Mouse (Mus musculus) kidney, embryonic 16.5 days (tissue): ENCODE measurements around the gene Olfr961. TPM values are rescaled to one million over a fixed set of nuclear protein-coding genes. Genes with fewer than 3 reads are reported as not detected.
A peak's percentile ranks its signal among the peaks of the same experiment; 100 is the strongest.

Experiments
- ATAC-seq: fragments of 200-750 bp; cut with Nextera tagmentation; 2 replicates; pipeline ENCODE4 v1.8.0; 2017; ENCODE audit warnings: moderate TSS enrichment; ENCODE audit not compliant: low FRiP score, low TSS enrichment
- H3K27ac ChIP-seq: fragments of 300-500 bp; sonication (generic); 2 replicates; pipeline ENCODE4 v1.5.1; 2014; ENCODE audit warnings: low read length
- H3K27me3 ChIP-seq: fragments of 300-500 bp; sonication (generic); 2 replicates; pipeline ENCODE4 v1.6.1; 2014; ENCODE audit warnings: low read length, control low read depth, mixed read lengths; ENCODE audit not compliant: insufficient read depth
- H3K36me3 ChIP-seq: fragments of 300-500 bp; sonication (generic); 2 replicates; pipeline ENCODE4 v1.6.1; 2014; ENCODE audit warnings: low read length, control low read depth, mixed read lengths; ENCODE audit not compliant: insufficient read depth
- H3K4me1 ChIP-seq: fragments of 300-500 bp; sonication (generic); 2 replicates; pipeline ENCODE4 v1.6.1; 2014; ENCODE audit warnings: low read length, control low read depth, mixed read lengths; ENCODE audit not compliant: insufficient read depth
- H3K4me2 ChIP-seq: fragments of 300-500 bp; sonication (generic); replicated peaks from 2 replicates; pipeline ENCODE4 v1.6.1; 2014; ENCODE audit warnings: low read depth, low read length
- H3K4me3 ChIP-seq: fragments of 300-500 bp; sonication (generic); 2 replicates; pipeline ENCODE4 v1.5.1; 2014; ENCODE audit warnings: mild to moderate bottlenecking, low read length
- H3K9ac ChIP-seq: fragments of 300-500 bp; sonication (generic); replicated peaks from 2 replicates; pipeline ENCODE4 v1.6.1; 2014; ENCODE audit warnings: low read length
- H3K9me3 ChIP-seq: fragments of 300-500 bp; sonication (generic); 2 replicates; pipeline ENCODE4 v1.6.1; 2016; ENCODE audit warnings: low read length, control low read depth
- WGBS: fragments of 180-500 bp; shearing (Covaris S2); extraction: QIAGEN DNeasy Blood & Tissue Kit; methylation state at CpG from one replicate; pipeline ENCODE4 v1.1.7; 2014; 5-methylcytosine and 5-hydroxymethylcytosine counted together
- polyA plus RNA-seq: library from polyadenylated mRNA; unstranded; fragments of >200 nt; fragmentation: Nextera tagmentation; extraction: Ambion mirVana; gene quantifications from 2 replicates; pipeline ENCODE4 v1.2.1, GENCODE M21; 2015

Gene Olfr961
- polyA plus RNA-seq = not detected in 2 replicates

DNA sequence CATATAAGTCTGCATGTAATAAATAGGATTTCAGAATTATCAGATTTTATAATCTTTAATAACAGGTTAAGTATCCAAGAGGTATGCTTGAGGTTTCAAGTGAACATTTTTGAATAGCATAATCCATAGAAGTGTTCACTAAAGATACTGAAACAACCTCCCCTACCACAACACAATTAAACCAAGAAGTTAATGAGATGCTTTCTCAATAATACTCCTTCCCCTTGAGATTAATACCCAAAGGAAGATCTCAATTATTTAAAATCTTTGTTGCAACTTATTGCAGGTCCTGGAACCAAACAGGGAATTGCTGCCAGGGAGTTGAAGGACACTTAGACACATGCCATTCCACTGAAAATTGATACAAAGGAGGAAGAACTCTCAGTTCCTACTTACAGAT lies at the start of gene Olfr961:
Gene Olfr961 (plus strand): TSS at position 301 of the 400 bp plus-strand sequence.
- Histone ChIP-seq H3K4me1 (no peaks in the 10 kb centered on the region), H3K27ac (no peak within 1 kb of the TSS), H3K36me3 (no peaks in the 10 kb centered on the region), H3K9ac (no peak within 1 kb of the TSS), H3K4me3 (no peak within 1 kb of the TSS), H3K4me2 (no peak within 1 kb of the TSS), H3K9me3 (no peaks in the 10 kb centered on the region), H3K27me3 (no peaks in the 10 kb centered on the region)
- no peak for ATAC-seq

DNA sequence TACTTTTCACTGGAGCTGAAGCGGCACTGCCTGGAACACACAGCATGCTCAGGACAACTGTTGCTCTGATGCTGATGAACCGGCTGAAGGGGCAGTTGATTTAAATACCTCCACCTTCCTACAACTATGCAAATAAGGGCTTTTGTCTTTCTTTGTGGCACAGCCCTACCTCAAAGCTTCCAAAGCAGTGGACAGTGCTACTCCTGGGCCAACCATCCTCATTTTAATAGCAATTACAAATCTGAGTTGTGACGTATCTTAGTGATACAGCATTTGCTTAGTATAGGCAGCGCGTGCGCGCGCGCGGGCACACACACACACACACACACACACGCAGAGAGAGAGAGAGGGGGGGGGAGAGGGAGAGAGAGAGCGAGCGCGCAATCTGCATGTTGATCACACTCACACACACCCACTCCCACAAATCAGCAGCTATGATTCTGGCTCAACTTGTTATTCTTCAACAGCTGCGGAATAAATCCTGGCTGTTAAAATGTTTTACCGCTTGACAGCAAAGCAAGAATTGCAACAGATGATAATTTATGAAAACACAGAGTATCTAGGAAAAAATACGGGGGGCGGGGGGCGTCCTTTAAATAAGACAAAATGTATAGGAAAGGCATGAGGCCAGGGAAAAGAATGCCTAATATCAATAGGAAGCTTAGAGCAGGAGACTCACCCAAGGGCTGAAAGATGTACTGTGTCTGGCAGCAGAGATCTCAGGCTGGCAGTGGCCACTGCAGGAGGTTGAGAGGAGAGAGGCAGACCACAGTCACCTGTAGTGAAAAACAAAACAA lies 42.2 kb upstream of the Olfr961 start:
- H3K27ac ChIP-seq = no peak overlapping the region
- H3K9ac ChIP-seq = peak overlapping the region; percentile 50; the same call in 1 of the 2 replicates
- H3K36me3 ChIP-seq = no peaks in the 10 kb centered on the region

DNA sequence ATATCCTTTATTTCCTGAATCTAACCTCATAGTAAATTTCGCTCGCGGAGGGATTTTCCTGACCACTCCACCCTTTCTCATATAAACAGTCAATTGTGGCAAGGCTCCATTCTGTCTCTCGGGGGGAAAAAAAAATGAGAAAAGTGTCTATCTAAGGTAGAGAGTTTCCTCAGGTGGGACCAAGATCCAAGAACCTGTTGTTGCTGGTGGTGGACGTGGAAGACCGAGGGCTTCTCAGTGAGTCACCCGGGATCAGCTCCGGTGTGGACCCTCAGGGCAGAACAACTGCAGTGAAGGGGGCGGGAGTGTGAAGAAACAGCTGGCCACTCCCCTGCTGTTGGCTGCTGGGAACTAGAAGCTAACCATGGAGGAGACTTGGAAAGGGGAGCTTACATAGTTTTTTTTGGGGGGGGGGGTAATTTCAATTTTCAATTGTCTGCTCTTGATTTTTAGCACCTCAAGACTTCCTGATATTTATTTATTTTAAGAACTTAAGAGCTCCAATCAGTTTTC lies 41.5 kb upstream of the Olfr961 start:
- peak; percentile 85 for ATAC-seq
- Histone ChIP-seq H3K4me3 (peak overlapping the region; percentile 52), H3K4me2 (peak overlapping the region; percentile 88), H3K27me3 (peaks cover 7% of the 10 kb centered on the region; the same call in 1 of the 2 replicates), H3K4me1 (peaks cover 12% of the 10 kb centered on the region; the same call in 1 of the 2 replicates), H3K36me3 (no peaks in the 10 kb centered on the region), H3K9ac (peak overlapping the region; percentile 50; the same call in 1 of the 2 replicates), H3K9me3 (no peaks in the 10 kb centered on the region), H3K27ac (no peak overlapping the region)
- 1% methylated on average over 9 of the region's 9 CpGs for WGBS

More for the DNA sequence above, 42.2 kb upstream of the Olfr961 start:
- H3K27me3 ChIP-seq = peaks cover 7% of the 10 kb centered on the region; the same call in 1 of the 2 replicates
- no peaks in the 10 kb centered on the region for H3K9me3 ChIP-seq
- H3K4me1 ChIP-seq = peaks cover 12% of the 10 kb centered on the region; the same call in 1 of the 2 replicates
- peak overlapping the region; percentile 88 for H3K4me2 ChIP-seq
- peak; percentile 89 for ATAC-seq
- WGBS = under 1% methylated on average over 19 of the region's 19 CpGs
- H3K4me3 ChIP-seq = peak overlapping the region; percentile 52

- peak; percentile 65 for ATAC-seq
- Histone ChIP-seq H3K9ac (peak within 1 kb of the TSS; percentile 63), H3K27me3 (peaks cover 7% of the 10 kb centered on the region; the same call in 1 of the 2 replicates), H3K4me3 (peak within 1 kb of the TSS; percentile 52), H3K9me3 (no peaks in the 10 kb centered on the region), H3K4me2 (peak within 1 kb of the TSS; percentile 88), H3K36me3 (no peaks in the 10 kb centered on the region), H3K27ac (no peak within 1 kb of the TSS), H3K4me1 (peaks cover 12% of the 10 kb centered on the region; the same call in 1 of the 2 replicates)
- WGBS = under 1% methylated on average over 8 of the region's 8 CpGs
Measured at GRCm38 (mm10) chr9:39603999-39604453, 40.9 kb upstream of the Olfr961 start, which contains the start of gene AW551984. TSS of gene AW551984 (minus strand) at chr9:39604403.

DNA sequence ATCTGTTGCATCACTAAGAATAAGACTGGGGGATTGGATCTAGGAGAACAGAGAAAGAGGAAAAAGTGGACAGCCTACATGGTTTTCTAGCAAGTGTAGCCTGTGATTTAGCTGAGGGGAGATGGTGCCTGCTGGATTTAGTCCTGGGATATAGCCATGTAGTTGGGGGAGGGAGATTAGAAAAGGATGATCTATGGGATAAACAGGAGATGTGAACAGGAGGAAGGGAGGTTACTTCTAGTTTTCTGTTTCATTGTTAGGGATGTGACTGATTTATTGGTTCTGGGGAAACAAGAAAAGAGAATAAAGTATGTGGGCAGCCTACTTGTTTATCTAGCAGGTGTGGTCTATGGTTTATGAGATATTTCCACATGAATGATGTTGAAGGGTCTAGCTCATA lies 36.4 kb upstream of the Olfr961 start:
- no peak for ATAC-seq
- Histone ChIP-seq H3K4me2 (no peak overlapping the region), H3K4me1 (peaks cover 6% of the 10 kb centered on the region; the same call in 1 of the 2 replicates), H3K9ac (no peak overlapping the region), H3K27me3 (peaks cover 4% of the 10 kb centered on the region; the same call in 1 of the 2 replicates), H3K27ac (no peak overlapping the region), H3K4me3 (no peak overlapping the region), H3K36me3 (no peaks in the 10 kb centered on the region), H3K9me3 (no peaks in the 10 kb centered on the region)

DNA sequence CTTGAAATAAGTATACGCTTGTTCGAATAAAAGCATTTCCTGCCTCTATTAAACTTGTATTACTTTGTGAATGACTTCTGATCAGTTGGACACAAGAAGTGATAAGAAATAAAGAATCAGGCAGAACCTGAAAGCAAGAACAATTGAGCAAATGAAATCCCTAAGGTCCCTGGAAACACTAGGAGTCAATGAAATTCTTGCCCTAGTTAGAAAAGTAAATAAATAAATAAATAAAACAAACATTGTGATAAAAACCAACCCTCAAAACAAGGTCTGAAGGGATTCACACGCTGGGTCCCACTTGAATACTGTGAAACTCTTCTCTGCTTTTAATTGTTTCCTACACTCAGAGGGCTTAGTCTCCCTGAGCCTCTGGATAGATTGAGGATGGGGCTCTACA lies 34.5 kb upstream of the Olfr961 start, which contains the start of gene Olfr148:
Gene Olfr148 (plus strand): TSS at position 301 of the 400 bp plus-strand sequence.
- Histone ChIP-seq H3K27me3 (no peaks in the 10 kb centered on the region), H3K4me1 (no peaks in the 10 kb centered on the region), H3K9me3 (no peaks in the 10 kb centered on the region), H3K9ac (no peak within 1 kb of the TSS), H3K27ac (no peak within 1 kb of the TSS), H3K4me3 (no peak within 1 kb of the TSS), H3K36me3 (no peaks in the 10 kb centered on the region), H3K4me2 (no peak within 1 kb of the TSS)
- WGBS = 78% methylated on average over 3 of the region's 3 CpGs
- no peak for ATAC-seq

GRCm38 (mm10) chr9:39611953-39612352 lies 32.9 kb upstream of the Olfr961 start:
- H3K36me3 ChIP-seq = no peaks in the 10 kb centered on the region
- H3K27ac ChIP-seq = no peak overlapping the region
- 60% methylated on average over 1 of the region's 1 CpGs for WGBS
- no peak for ATAC-seq
- H3K4me3 ChIP-seq = no peak overlapping the region
- H3K4me1 ChIP-seq = no peaks in the 10 kb centered on the region
- no peak overlapping the region for H3K4me2 ChIP-seq
- no peak overlapping the region for H3K9ac ChIP-seq
- H3K27me3 ChIP-seq = no peaks in the 10 kb centered on the region
- H3K9me3 ChIP-seq = no peaks in the 10 kb centered on the region

- no peaks in the 10 kb centered on the region for H3K27me3 ChIP-seq
- no peak within 1 kb of the TSS for H3K9ac ChIP-seq
- WGBS = 80% methylated on average over 1 of the region's 1 CpGs
- no peaks in the 10 kb centered on the region for H3K9me3 ChIP-seq
- no peak within 1 kb of the TSS for H3K4me3 ChIP-seq
- H3K36me3 ChIP-seq = no peaks in the 10 kb centered on the region
- no peaks in the 10 kb centered on the region for H3K4me1 ChIP-seq
- ATAC-seq = no peak
- no peak within 1 kb of the TSS for H3K4me2 ChIP-seq
- H3K27ac ChIP-seq = no peak within 1 kb of the TSS
Measured at GRCm38 (mm10) chr9:39621073-39621472, 23.8 kb upstream of the Olfr961 start, which contains the start of gene Olfr960. TSS of gene Olfr960 (plus strand) at chr9:39621373.

GRCm38 (mm10) chr9:39623783-39624182 lies 21.1 kb upstream of the Olfr961 start:
- Histone ChIP-seq H3K4me3 (no peak overlapping the region), H3K4me2 (no peak overlapping the region), H3K27ac (no peak overlapping the region), H3K27me3 (no peaks in the 10 kb centered on the region), H3K9me3 (no peaks in the 10 kb centered on the region), H3K36me3 (no peaks in the 10 kb centered on the region), H3K4me1 (no peaks in the 10 kb centered on the region), H3K9ac (no peak overlapping the region)
- no peak for ATAC-seq
- 85% methylated on average over 3 of the region's 3 CpGs for WGBS

DNA sequence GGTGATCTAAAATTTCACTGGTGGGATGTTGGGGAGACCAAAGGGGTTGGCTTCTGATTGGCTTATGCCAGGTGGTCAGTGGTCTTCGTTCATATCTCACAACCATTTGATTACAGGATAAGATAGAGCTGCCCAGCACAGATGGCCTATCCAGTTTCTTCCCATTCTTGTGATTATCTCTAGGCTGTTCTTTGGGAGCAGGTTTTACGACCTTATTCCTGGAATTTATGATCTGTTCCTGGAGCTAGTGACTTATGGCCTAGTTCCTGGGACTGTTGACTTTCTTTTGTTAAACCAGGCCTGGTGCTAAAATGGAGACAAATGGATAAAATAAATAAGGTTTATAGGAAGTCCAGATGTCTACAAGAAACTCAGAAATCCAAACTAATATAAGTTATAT lies 20.2 kb upstream of the Olfr961 start:
- ATAC-seq = no peak
- WGBS = 11% methylated on average over 2 of the region's 2 CpGs
- Histone ChIP-seq H3K9ac (no peak overlapping the region), H3K27me3 (no peaks in the 10 kb centered on the region), H3K9me3 (no peaks in the 10 kb centered on the region), H3K4me2 (no peak overlapping the region), H3K4me1 (no peaks in the 10 kb centered on the region), H3K4me3 (no peak overlapping the region), H3K27ac (no peak overlapping the region), H3K36me3 (no peaks in the 10 kb centered on the region)
